9 mouse cellular contexts compared by ENCODE assay signal in the genomic region with DNA sequence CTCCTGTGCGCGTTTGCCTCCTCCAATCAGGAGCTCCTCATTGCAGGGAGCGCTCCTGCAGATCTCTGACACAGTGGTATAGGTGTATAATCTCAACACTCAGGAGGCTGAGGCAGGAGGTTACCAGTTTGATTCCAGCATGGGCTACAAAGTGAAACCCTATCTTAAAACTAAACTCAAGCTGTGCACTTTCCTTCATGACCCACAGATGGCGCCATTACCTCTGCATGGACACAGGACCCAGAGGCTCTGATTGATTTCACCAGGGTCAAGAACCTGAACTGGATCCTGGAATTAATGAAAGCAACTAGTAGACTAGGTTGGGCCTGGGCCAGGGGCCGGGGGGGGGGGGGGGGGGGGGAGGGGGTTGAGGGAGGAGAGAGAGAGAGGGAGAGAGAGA. TPM values are rescaled to one million over a fixed set of nuclear protein-coding genes. Genes with fewer than 3 reads are reported as not detected.
DNase-seq lines count a peak whose midpoint lies in the region; ATAC-seq and TF ChIP-seq lines count a peak whose summit lies in the region.
"Had no signal": no experiment of that assay in that cellular context is flagged by ENCODE, and none has a peak within 500 bp of the region (broad histone marks: within the 10 kb centered on the region; RNA-seq: fewer than 3 reads in every experiment).

No protein-coding gene starts in this region.

- no peak for TF ChIP-seq POLR2A in bone marrow macrophage, adult 2 months (IDR thresholded peaks at IDR 0.05; ENCODE audit: borderline replicate concordance, low read depth, low read length)

- H3K4me3 ChIP-seq in midbrain, embryonic 10.5 days, result no peak overlapping the region
- H3K4me3 ChIP-seq in midbrain, embryonic 15.5 days, result no peak overlapping the region
- H3K4me3 ChIP-seq in bone marrow macrophage, adult 2 months (ENCODE audit: insufficient read depth, low read length), result no peak overlapping the region
- H3K4me3 ChIP-seq in midbrain, postnatal 0 days (ENCODE audit: low read depth, low read length), result no peak overlapping the region

- peaks cover 93% of the 10 kb centered on the region for H3K27me3 ChIP-seq in midbrain, embryonic 10.5 days (ENCODE audit: low read depth, poor library complexity, severe bottlenecking)
- H3K27me3 ChIP-seq in midbrain, embryonic 15.5 days (replicated peaks), result peaks cover 63% of the 10 kb centered on the region
- peaks cover 62% of the 10 kb centered on the region for H3K27me3 ChIP-seq in midbrain, postnatal 0 days (ENCODE audit: insufficient read depth, low read length)

- H3K9ac ChIP-seq in midbrain, embryonic 15.5 days, result no peak overlapping the region
- H3K9ac ChIP-seq in midbrain, postnatal 0 days (replicated peaks; ENCODE audit: low read length, poor library complexity, severe bottlenecking), result no peak overlapping the region

- no peak overlapping the region for H3K4me2 ChIP-seq in midbrain, embryonic 15.5 days
- H3K4me2 ChIP-seq in midbrain, postnatal 0 days (ENCODE audit: low read depth, low read length, poor library complexity, severe bottlenecking), result no peak overlapping the region

- DNase-seq in cerebellum, postnatal 14 days, result peak; percentile 57 to 72
- DNase-seq in midbrain, embryonic 10.5 days (ENCODE audit: low spot score), result peak; percentile 49
- peak; percentile 58 for DNase-seq in kidney, adult 9 months
- DNase-seq in midbrain, postnatal 0 days (ENCODE audit: low spot score), result peak; percentile 69
- no peak for DNase-seq in spleen, postnatal 36 days (ENCODE audit: low spot score in 2 of 2)

- no peaks in the 10 kb centered on the region for H3K36me3 ChIP-seq in midbrain, embryonic 10.5 days
- H3K36me3 ChIP-seq in midbrain, embryonic 15.5 days (replicated peaks), result no peaks in the 10 kb centered on the region
- H3K36me3 ChIP-seq in midbrain, postnatal 0 days (ENCODE audit: insufficient read depth, low read length), result no peaks in the 10 kb centered on the region

- ATAC-seq in cerebellum, adult (ENCODE audit: insufficient number of reproducible peaks, low FRiP score, low TSS enrichment), result no peak; the same call in 1 of the 2 replicates
- no peak for ATAC-seq in midbrain, embryonic 15.5 days (replicated peaks)
- no peak for ATAC-seq in midbrain, postnatal 0 days (ENCODE audit: low FRiP score)

- 0 out of 2 replicates have a peak, but pooled peaks have one; percentile 20 for TF ChIP-seq CTCF in bone marrow macrophage, adult 2 months (IDR thresholded peaks at IDR 0.05; ENCODE audit: low read depth, low read length)
- TF ChIP-seq CTCF in midbrain, postnatal 0 days (IDR thresholded peaks at IDR 0.05), result peak; percentile 79

- WGBS in midbrain, embryonic 10.5 days, result 27% methylated on average over 4 of the region's 5 CpGs
- 25% methylated on average over 4 of the region's 5 CpGs for WGBS in midbrain, embryonic 15.5 days
- 32% methylated on average over 4 of the region's 5 CpGs for WGBS in midbrain, postnatal 0 days

- H3K9me3 ChIP-seq in midbrain, embryonic 10.5 days (replicated peaks), result no peaks in the 10 kb centered on the region
- H3K9me3 ChIP-seq in midbrain, embryonic 15.5 days, result no peaks in the 10 kb centered on the region
- H3K9me3 ChIP-seq in midbrain, postnatal 0 days (ENCODE audit: low read length), result no peaks in the 10 kb centered on the region

- H3K4me1 ChIP-seq in midbrain, embryonic 10.5 days, result peaks cover 8% of the 10 kb centered on the region
- no peaks in the 10 kb centered on the region for H3K4me1 ChIP-seq in midbrain, embryonic 15.5 days
- H3K4me1 ChIP-seq in bone marrow macrophage, adult 2 months (ENCODE audit: control insufficient read depth, insufficient read depth, low read length), result 0 out of 2 replicates have a peak, but pooled peaks cover 2% of the 10 kb centered on the region
- no peaks in the 10 kb centered on the region for H3K4me1 ChIP-seq in midbrain, postnatal 0 days (ENCODE audit: insufficient read depth, low read length)

- H3K27ac ChIP-seq in midbrain, embryonic 10.5 days (replicated peaks), result no peak overlapping the region
- H3K27ac ChIP-seq in midbrain, embryonic 15.5 days, result no peak overlapping the region
- H3K27ac ChIP-seq in bone marrow macrophage, adult 2 months (ENCODE audit: insufficient read depth, low read depth, low read length), result no peak overlapping the region
- H3K27ac ChIP-seq in midbrain, postnatal 0 days (ENCODE audit: low read depth, low read length), result no peak overlapping the region

RNA-seq across cellular contexts. Expression of a gene that starts 12.6 kb away (rescaled TPM):
- polyA plus RNA-seq in midbrain, embryonic 10.5 days (2016; fragmentation: Nextera tagmentation; extraction: Ambion mirVana), result not detected in 2 replicates
- polyA plus RNA-seq in midbrain, embryonic 15.5 days (2015; fragmentation: Nextera tagmentation; extraction: Ambion mirVana), result not detected in 2 replicates
- polyA plus RNA-seq in bone marrow macrophage, adult 2 months (2012; ENCODE audit: insufficient read depth, insufficient read length, missing spikeins), result 3.6 and 5.1 TPM in 2 replicates
- 0.16 TPM in 1 of 2 replicates, not detected in the other for total RNA-seq in midbrain, postnatal 0 days (2014; rRNA removed)
- not detected in 2 replicates for polyA plus RNA-seq in midbrain, postnatal 0 days (2015; fragmentation: Nextera tagmentation; extraction: Ambion mirVana)
- polyA plus RNA-seq: intestine, embryonic 14.5 days had no signal

RNA-seq across cellular contexts. Expression of a gene that starts 20.8 kb away (rescaled TPM):
- polyA plus RNA-seq in midbrain, embryonic 10.5 days (2016; fragmentation: Nextera tagmentation; extraction: Ambion mirVana), result 0.60 and 1.9 TPM in 2 replicates
- 0.18 and 0.23 TPM in 2 replicates for polyA plus RNA-seq in midbrain, embryonic 15.5 days (2015; fragmentation: Nextera tagmentation; extraction: Ambion mirVana)
- not detected in 2 replicates for polyA plus RNA-seq in bone marrow macrophage, adult 2 months (2012; ENCODE audit: insufficient read depth, insufficient read length, missing spikeins)
- total RNA-seq in midbrain, postnatal 0 days (2014; rRNA removed), result not detected in 2 replicates
- not detected in 2 replicates for polyA plus RNA-seq in midbrain, postnatal 0 days (2015; fragmentation: Nextera tagmentation; extraction: Ambion mirVana)
- polyA plus RNA-seq: intestine, embryonic 14.5 days had no signal

RNA-seq across cellular contexts. Expression of a gene that starts 34.3 kb away (rescaled TPM):
- polyA plus RNA-seq in midbrain, embryonic 10.5 days (2016; fragmentation: Nextera tagmentation; extraction: Ambion mirVana), result 0.15 TPM in 1 of 2 replicates, not detected in the other
- polyA plus RNA-seq in midbrain, embryonic 15.5 days (2015; fragmentation: Nextera tagmentation; extraction: Ambion mirVana), result not detected in 2 replicates
- not detected in 2 replicates for polyA plus RNA-seq in bone marrow macrophage, adult 2 months (2012; ENCODE audit: insufficient read depth, insufficient read length, missing spikeins)
- not detected in 2 replicates for total RNA-seq in midbrain, postnatal 0 days (2014; rRNA removed)
- 0.12 and 0.19 TPM in 2 replicates for polyA plus RNA-seq in midbrain, postnatal 0 days (2015; fragmentation: Nextera tagmentation; extraction: Ambion mirVana)
- polyA plus RNA-seq: intestine, embryonic 14.5 days had no signal

RNA-seq across cellular contexts. Expression of a gene that starts 52.5 kb away (rescaled TPM):
- polyA plus RNA-seq in midbrain, embryonic 10.5 days (2016; fragmentation: Nextera tagmentation; extraction: Ambion mirVana), result not detected in 2 replicates
- polyA plus RNA-seq in midbrain, embryonic 15.5 days (2015; fragmentation: Nextera tagmentation; extraction: Ambion mirVana), result not detected in 2 replicates
- not detected in 2 replicates for polyA plus RNA-seq in bone marrow macrophage, adult 2 months (2012; ENCODE audit: insufficient read depth, insufficient read length, missing spikeins)
- total RNA-seq in midbrain, postnatal 0 days (2014; rRNA removed), result 0.77 TPM in 1 of 2 replicates, not detected in the other
- 0.07 TPM in 1 of 2 replicates, not detected in the other for polyA plus RNA-seq in midbrain, postnatal 0 days (2015; fragmentation: Nextera tagmentation; extraction: Ambion mirVana)
- polyA plus RNA-seq: intestine, embryonic 14.5 days had no signal

Comparison
In these comparisons a context has a peak if more than half of its experiments do, and no peak if none do; other contexts are left out.
1. DNase-seq: peak in cerebellum, postnatal 14 days (2 of 2), midbrain, embryonic 10.5 days (single experiment), kidney, adult 9 months (single experiment) and midbrain, postnatal 0 days (single experiment); none in spleen, postnatal 36 days (0 of 2).